Mouse (Mus musculus): ENCODE measurements around the gene Hmx2. TPM values are rescaled to one million over a fixed set of nuclear protein-coding genes. Genes with fewer than 3 reads are reported as not detected.

Gene Hmx2
- polyA plus RNA-seq, 1 experiment from 2014 or later, result not detected

DNA sequence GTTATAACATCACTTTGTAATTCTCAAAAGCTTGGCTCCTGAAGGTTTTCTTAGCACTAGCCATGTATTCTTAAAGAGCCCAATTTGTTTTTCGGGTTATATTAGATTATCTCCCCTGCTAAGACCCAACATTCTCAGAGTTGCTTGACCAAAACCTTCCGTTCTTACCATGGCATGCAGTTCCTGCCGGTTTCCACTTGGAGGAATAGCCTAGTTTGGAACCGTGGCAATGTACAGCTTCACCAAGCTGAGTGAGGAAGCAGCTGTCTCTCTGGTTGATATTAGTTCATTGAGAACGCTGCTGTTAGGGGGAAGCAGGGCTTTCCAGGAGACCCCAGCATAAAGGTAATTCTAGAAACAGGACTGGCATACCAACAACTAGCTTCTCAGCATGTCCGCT lies 26.7 kb downstream of the Hmx2 start:
- no peak overlapping the region for H3K27ac ChIP-seq (replicated peaks; ENCODE audit: low read depth, low read length)
- no peak overlapping the region for H3K4me3 ChIP-seq (ENCODE audit: low read depth, low read length)
- H3K36me3 ChIP-seq (ENCODE audit: control insufficient read depth, insufficient read depth, low read length), result peaks cover 11% of the 10 kb centered on the region
- H3K4me2 ChIP-seq (ENCODE audit: low read depth, severe bottlenecking), result no peak overlapping the region
- no peak overlapping the region for H3K9ac ChIP-seq (ENCODE audit: low read length)
- no peaks in the 10 kb centered on the region for H3K9me3 ChIP-seq (ENCODE audit: control insufficient read depth, low read length)
- no peak for ATAC-seq (ENCODE audit: insufficient number of reproducible peaks, low FRiP score, low TSS enrichment, low read depth)
- H3K4me1 ChIP-seq (ENCODE audit: control insufficient read depth, insufficient read depth, low read length), result no peaks in the 10 kb centered on the region
- DNase-seq (ENCODE audit: low spot score), result no peak
- 78% methylated on average over 6 of the region's 6 CpGs for WGBS
- no peaks in the 10 kb centered on the region for H3K27me3 ChIP-seq (ENCODE audit: control insufficient read depth, insufficient read depth, low read length)

GRCm38 (mm10) chr7:131582178-131582577 lies 33.6 kb downstream of the Hmx2 start:
- Histone ChIP-seq H3K9ac (ENCODE audit: low read length) (no peak overlapping the region), H3K9me3 (ENCODE audit: control insufficient read depth, low read length) (no peaks in the 10 kb centered on the region), H3K4me3 (ENCODE audit: low read depth, low read length) (no peak overlapping the region), H3K4me2 (ENCODE audit: low read depth, severe bottlenecking) (no peak overlapping the region), H3K27me3 (ENCODE audit: control insufficient read depth, insufficient read depth, low read length) (no peaks in the 10 kb centered on the region), H3K4me1 (ENCODE audit: control insufficient read depth, insufficient read depth, low read length) (no peaks in the 10 kb centered on the region), H3K36me3 (ENCODE audit: control insufficient read depth, insufficient read depth, low read length) (no peaks in the 10 kb centered on the region), H3K27ac (replicated peaks; ENCODE audit: low read depth, low read length) (no peak overlapping the region)
- ATAC-seq (ENCODE audit: insufficient number of reproducible peaks, low FRiP score, low TSS enrichment, low read depth) (no peak), DNase-seq (ENCODE audit: low spot score) (no peak)
- 61% methylated on average over 9 of the region's 9 CpGs for WGBS

DNA sequence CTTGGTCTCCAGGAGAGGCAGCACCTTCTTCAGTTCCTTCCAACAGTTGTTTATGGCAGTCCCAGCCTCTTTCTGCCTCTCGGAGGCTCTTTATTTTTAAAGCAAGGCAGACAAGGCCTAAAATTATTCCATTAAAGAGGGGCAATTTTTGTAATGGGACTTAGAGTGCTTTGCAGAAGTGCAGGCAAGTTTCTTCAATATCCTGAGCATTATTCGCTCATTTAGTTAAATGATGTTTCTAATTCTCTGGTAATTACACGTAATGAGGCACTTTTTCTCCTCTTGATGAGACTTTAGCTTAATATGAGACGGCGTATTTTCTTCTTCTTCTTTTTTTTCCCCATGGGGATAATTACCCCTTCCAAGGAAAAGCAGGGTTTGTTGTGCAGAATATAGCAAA lies 37.0 kb downstream of the Hmx2 start:
- no peaks in the 10 kb centered on the region for H3K9me3 ChIP-seq (ENCODE audit: control insufficient read depth, low read length)
- no peaks in the 10 kb centered on the region for H3K36me3 ChIP-seq (ENCODE audit: control insufficient read depth, insufficient read depth, low read length)
- no peak for ATAC-seq (ENCODE audit: insufficient number of reproducible peaks, low FRiP score, low TSS enrichment, low read depth)
- no peak overlapping the region for H3K4me2 ChIP-seq (ENCODE audit: low read depth, severe bottlenecking)
- H3K27ac ChIP-seq (replicated peaks; ENCODE audit: low read depth, low read length), result no peak overlapping the region
- DNase-seq (ENCODE audit: low spot score), result no peak
- H3K9ac ChIP-seq (ENCODE audit: low read length), result no peak overlapping the region
- H3K4me3 ChIP-seq (ENCODE audit: low read depth, low read length), result no peak overlapping the region
- WGBS, result 71% methylated on average over 5 of the region's 5 CpGs
- H3K4me1 ChIP-seq (ENCODE audit: control insufficient read depth, insufficient read depth, low read length), result no peaks in the 10 kb centered on the region
- H3K27me3 ChIP-seq (ENCODE audit: control insufficient read depth, insufficient read depth, low read length), result no peaks in the 10 kb centered on the region

DNA sequence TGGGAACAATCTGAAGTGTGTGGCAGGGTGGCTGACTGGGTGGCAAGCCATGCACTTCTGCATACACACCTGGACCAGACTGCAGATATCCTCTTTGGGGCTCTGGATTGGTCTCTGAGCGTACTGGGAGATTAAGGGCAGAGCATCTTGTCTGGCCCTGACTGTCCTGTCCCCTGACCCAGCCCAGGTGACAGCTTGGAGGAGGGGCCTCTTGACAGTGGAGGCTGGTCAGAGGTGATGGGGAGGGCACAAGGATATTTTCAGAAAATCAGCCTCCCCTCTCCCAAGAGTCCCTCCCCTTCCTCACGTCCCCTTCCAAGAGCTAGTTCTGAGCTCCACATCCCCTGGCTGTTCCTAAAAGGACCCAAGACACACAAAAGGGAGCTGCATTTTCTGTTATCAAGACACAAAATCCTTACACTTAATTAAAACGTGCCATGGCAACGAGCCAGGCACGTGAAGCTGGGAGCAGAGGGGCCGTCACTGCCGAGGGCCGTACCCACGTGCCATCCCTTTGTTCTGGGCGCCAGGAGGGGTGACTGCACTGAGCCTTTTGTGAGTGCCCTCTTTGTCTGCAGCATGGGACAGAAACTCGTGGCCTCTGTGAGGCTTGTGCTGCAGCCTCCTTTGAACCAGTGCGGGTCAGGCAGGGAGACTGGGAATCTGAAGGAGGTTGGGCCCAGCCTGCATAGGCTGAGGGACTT lies 49.4 kb downstream of the Hmx2 start:
- H3K4me2 ChIP-seq (ENCODE audit: low read depth, severe bottlenecking), result no peak overlapping the region

GRCm38 (mm10) chr7:131598483-131598824 lies 49.9 kb downstream of the Hmx2 start:
- H3K4me1 ChIP-seq (ENCODE audit: control insufficient read depth, insufficient read depth, low read length), result peaks cover 4% of the 10 kb centered on the region; the same call in 1 of the 2 replicates
- no peak overlapping the region for H3K4me2 ChIP-seq (ENCODE audit: low read depth, severe bottlenecking)
- H3K36me3 ChIP-seq (ENCODE audit: control insufficient read depth, insufficient read depth, low read length), result no peaks in the 10 kb centered on the region
- H3K27ac ChIP-seq (replicated peaks; ENCODE audit: low read depth, low read length), result no peak overlapping the region
- H3K4me3 ChIP-seq (ENCODE audit: low read depth, low read length), result no peak overlapping the region
- ATAC-seq (ENCODE audit: insufficient number of reproducible peaks, low FRiP score, low TSS enrichment, low read depth) (no peak), DNase-seq (ENCODE audit: low spot score) (peak; percentile 77)
- H3K9me3 ChIP-seq (ENCODE audit: control insufficient read depth, low read length), result no peaks in the 10 kb centered on the region
- WGBS, result 4% methylated on average over 5 of the region's 5 CpGs
- peak overlapping the region; percentile 40 for H3K9ac ChIP-seq (ENCODE audit: low read length)
- no peaks in the 10 kb centered on the region for H3K27me3 ChIP-seq (ENCODE audit: control insufficient read depth, insufficient read depth, low read length)

More for the DNA sequence above, 49.4 kb downstream of the Hmx2 start:
- ATAC-seq (ENCODE audit: insufficient number of reproducible peaks, low FRiP score, low TSS enrichment, low read depth) (no peak), DNase-seq (ENCODE audit: low spot score) (no peak)
- Histone ChIP-seq H3K27ac (replicated peaks; ENCODE audit: low read depth, low read length) (no peak overlapping the region), H3K9me3 (ENCODE audit: control insufficient read depth, low read length) (no peaks in the 10 kb centered on the region), H3K9ac (ENCODE audit: low read length) (peak overlapping the region; percentile 40), H3K27me3 (ENCODE audit: control insufficient read depth, insufficient read depth, low read length) (no peaks in the 10 kb centered on the region), H3K4me1 (ENCODE audit: control insufficient read depth, insufficient read depth, low read length) (peaks cover 4% of the 10 kb centered on the region; the same call in 1 of the 2 replicates), H3K36me3 (ENCODE audit: control insufficient read depth, insufficient read depth, low read length) (no peaks in the 10 kb centered on the region), H3K4me3 (ENCODE audit: low read depth, low read length) (no peak overlapping the region)
- WGBS, result 18% methylated on average over 12 of the region's 12 CpGs

DNA sequence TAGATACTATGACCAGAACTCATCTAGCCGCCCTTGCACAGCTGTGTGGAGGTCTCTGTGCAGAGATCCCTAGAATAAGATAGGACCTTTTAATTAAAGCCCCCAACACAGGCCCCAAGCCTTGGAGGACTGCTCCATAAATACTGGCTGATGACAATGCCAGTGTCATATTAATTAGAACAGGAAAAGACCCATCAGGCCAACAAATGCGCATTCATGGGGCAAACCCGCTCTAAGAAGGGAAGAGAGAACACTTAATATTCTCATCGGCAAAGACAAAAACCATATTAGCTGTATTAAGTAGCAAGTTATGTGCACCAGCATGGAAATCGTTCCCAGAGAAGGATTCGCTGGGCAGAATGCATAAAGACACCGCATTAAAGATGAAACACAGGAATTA lies 53.5 kb downstream of the Hmx2 start:
- Histone ChIP-seq H3K4me1 (ENCODE audit: control insufficient read depth, insufficient read depth, low read length) (peaks cover 4% of the 10 kb centered on the region; the same call in 1 of the 2 replicates), H3K27me3 (ENCODE audit: control insufficient read depth, insufficient read depth, low read length) (no peaks in the 10 kb centered on the region), H3K9me3 (ENCODE audit: control insufficient read depth, low read length) (no peaks in the 10 kb centered on the region), H3K4me2 (ENCODE audit: low read depth, severe bottlenecking) (no peak overlapping the region), H3K4me3 (ENCODE audit: low read depth, low read length) (no peak overlapping the region), H3K36me3 (ENCODE audit: control insufficient read depth, insufficient read depth, low read length) (no peaks in the 10 kb centered on the region), H3K27ac (replicated peaks; ENCODE audit: low read depth, low read length) (no peak overlapping the region), H3K9ac (ENCODE audit: low read length) (no peak overlapping the region)
- WGBS, result 80% methylated on average over 7 of the region's 7 CpGs
- DNase-seq (ENCODE audit: low spot score) (no peak), ATAC-seq (ENCODE audit: insufficient number of reproducible peaks, low FRiP score, low TSS enrichment, low read depth) (no peak)

GRCm38 (mm10) chr7:131603186-131603585 lies 54.6 kb downstream of the Hmx2 start:
- WGBS, result 6% methylated on average over 6 of the region's 11 CpGs
- peaks cover 4% of the 10 kb centered on the region; the same call in 1 of the 2 replicates for H3K4me1 ChIP-seq (ENCODE audit: control insufficient read depth, insufficient read depth, low read length)
- H3K27ac ChIP-seq (replicated peaks; ENCODE audit: low read depth, low read length), result no peak overlapping the region
- DNase-seq (ENCODE audit: low spot score) (no peak), ATAC-seq (ENCODE audit: insufficient number of reproducible peaks, low FRiP score, low TSS enrichment, low read depth) (no peak)
- H3K36me3 ChIP-seq (ENCODE audit: control insufficient read depth, insufficient read depth, low read length), result no peaks in the 10 kb centered on the region
- no peaks in the 10 kb centered on the region for H3K9me3 ChIP-seq (ENCODE audit: control insufficient read depth, low read length)
- no peak overlapping the region for H3K9ac ChIP-seq (ENCODE audit: low read length)
- H3K4me3 ChIP-seq (ENCODE audit: low read depth, low read length), result no peak overlapping the region
- no peaks in the 10 kb centered on the region for H3K27me3 ChIP-seq (ENCODE audit: control insufficient read depth, insufficient read depth, low read length)
- H3K4me2 ChIP-seq (ENCODE audit: low read depth, severe bottlenecking), result no peak overlapping the region

DNA sequence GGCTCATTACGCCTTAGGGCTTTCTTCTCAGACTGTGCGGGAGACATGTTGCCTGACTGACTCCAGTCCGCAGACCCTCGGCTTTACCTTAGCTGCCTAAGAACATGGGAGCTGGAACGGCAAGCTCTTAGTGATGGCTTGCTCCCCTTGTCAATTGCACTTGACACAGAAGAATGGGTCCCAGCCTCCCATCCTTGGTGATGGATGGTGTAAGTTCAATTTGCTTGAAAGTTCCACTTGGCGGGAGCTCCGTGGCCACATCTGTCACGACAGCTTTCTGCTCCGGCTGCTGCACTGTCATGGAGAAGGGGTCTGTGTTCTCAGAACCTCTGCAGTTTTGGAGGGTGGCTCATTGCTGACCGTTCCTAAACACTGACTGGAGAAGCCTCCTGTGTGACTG lies 56.4 kb downstream of the Hmx2 start:
- DNase-seq (ENCODE audit: low spot score), result no peak
- Histone ChIP-seq H3K36me3 (ENCODE audit: control insufficient read depth, insufficient read depth, low read length) (no peaks in the 10 kb centered on the region), H3K9ac (ENCODE audit: low read length) (no peak overlapping the region), H3K4me1 (ENCODE audit: control insufficient read depth, insufficient read depth, low read length) (peaks cover 4% of the 10 kb centered on the region; the same call in 1 of the 2 replicates), H3K4me2 (ENCODE audit: low read depth, severe bottlenecking) (no peak overlapping the region), H3K27me3 (ENCODE audit: control insufficient read depth, insufficient read depth, low read length) (no peaks in the 10 kb centered on the region), H3K27ac (replicated peaks; ENCODE audit: low read depth, low read length) (no peak overlapping the region), H3K4me3 (ENCODE audit: low read depth, low read length) (no peak overlapping the region), H3K9me3 (ENCODE audit: control insufficient read depth, low read length) (no peaks in the 10 kb centered on the region)
- 83% methylated on average over 10 of the region's 10 CpGs for WGBS
- ATAC-seq (ENCODE audit: insufficient number of reproducible peaks, low FRiP score, low TSS enrichment, low read depth), result no peak

GRCm38 (mm10) chr7:131605481-131605880 lies 56.9 kb downstream of the Hmx2 start:
- WGBS, result 75% methylated on average over 4 of the region's 4 CpGs
- no peak for DNase-seq (ENCODE audit: low spot score)
- Histone ChIP-seq H3K4me3 (ENCODE audit: low read depth, low read length) (no peak overlapping the region), H3K4me2 (ENCODE audit: low read depth, severe bottlenecking) (no peak overlapping the region), H3K36me3 (ENCODE audit: control insufficient read depth, insufficient read depth, low read length) (no peaks in the 10 kb centered on the region), H3K27ac (replicated peaks; ENCODE audit: low read depth, low read length) (no peak overlapping the region), H3K27me3 (ENCODE audit: control insufficient read depth, insufficient read depth, low read length) (no peaks in the 10 kb centered on the region), H3K9me3 (ENCODE audit: control insufficient read depth, low read length) (no peaks in the 10 kb centered on the region), H3K9ac (ENCODE audit: low read length) (no peak overlapping the region), H3K4me1 (ENCODE audit: control insufficient read depth, insufficient read depth, low read length) (peaks cover 4% of the 10 kb centered on the region; the same call in 1 of the 2 replicates)
- ATAC-seq (ENCODE audit: insufficient number of reproducible peaks, low FRiP score, low TSS enrichment, low read depth), result no peak

All from limb, embryonic 11.5 days (tissue).